Mouse (Mus musculus) urinary bladder, adult 2 months (tissue): ENCODE measurements at regions not wholly inside any gene's neighbourhood (a gene's known extent, or its start where the extent isn't known, plus 50 kb on each side); places are given as distances from the start of the nearest gene placed in this dataset.

Experiments
- DNase-seq: peaks from one replicate; pipeline ENCODE4 v3.0.0; 2022; ENCODE audit warnings: low spot score

DNA sequence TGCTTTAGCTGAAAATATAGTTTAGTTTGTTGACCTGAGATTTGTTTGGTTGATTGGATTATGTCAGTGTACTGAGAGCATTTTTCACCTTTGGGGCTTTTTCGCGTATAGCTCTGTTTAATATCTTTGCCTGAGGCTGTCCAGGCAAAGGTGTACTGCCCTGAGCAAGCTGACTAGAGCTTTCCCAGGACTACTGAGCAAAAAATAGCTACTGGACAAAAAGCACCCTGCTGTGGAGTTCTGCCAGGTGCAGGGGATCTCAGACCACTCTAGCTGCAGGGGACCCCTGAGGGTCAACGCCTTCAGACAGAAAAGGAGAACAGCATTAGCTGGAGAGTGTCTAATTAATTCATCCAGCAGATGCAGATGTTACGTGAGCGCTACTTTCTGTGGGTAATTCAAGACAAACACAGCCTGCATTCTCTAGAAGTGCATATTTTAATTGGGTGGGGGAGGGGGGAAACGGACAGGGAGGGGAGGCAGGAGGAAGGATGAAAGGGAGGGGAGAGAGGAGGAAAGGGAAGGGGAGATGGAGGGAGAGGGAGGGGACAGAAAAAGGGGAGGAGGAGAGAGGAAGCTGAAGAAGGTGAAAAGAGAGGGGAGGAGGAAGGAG is 61.7 kb downstream of the Thnsl1 start:
- no peak for DNase-seq

DNA sequence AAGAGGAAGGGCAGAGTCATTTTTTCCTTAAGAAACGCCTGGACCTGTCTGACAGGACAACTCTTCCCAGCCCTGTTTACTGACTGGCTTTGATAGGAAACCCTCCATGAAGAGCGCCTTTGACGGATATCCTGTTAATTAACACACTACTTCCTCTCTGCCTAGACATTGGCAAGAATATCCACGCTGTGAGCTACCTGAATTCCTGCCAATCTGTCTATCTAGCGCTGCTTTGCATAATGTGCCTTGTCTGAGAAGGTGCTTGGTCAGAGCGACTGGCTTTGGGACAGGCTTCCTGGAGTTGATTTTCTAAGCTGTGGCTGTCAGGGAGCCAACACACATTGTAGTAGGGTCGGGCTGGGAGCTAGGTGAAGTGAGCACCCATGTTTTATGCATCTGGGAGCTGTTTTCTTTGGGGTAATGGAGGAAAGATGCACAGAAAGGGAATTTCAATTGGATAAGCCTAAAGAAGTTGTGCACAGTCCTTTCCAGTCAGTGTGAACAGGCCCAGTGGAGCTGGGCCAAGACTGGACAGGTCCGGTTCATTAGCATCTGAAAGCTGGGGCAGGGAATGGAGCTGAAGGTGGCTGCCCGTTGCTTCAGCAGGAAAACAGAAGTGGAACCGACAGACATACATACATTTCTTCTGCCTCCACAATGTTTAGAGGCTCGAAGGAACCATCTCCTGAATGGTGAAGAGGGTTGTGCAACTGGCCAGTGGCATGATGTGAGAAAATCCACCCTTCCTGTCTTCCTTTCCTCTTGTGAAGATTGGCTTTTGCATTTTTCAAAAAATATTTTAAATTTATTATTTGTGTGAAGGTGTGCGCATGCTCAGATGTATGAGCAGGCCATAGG is 64.7 kb downstream of the Thnsl1 start:
- DNase-seq = no peak

DNA sequence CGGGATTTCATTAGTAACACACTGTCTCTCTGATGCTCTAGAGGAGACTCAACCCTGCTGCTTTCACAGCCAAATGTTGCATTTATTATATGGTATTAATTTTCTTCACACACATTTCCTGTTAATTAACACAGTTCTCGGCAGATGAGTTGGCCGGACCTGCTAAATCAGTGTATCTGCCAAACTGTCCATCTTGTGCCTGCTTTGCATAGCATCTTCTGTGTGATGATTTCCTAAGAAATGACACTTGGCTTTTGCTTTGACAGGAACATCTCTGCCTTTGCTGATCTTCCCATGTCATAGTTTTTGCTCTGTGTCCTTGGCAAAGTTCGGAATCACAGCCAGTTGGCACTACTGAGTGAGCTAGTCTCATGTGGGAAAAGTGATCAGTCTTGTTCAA is 67.9 kb downstream of the Thnsl1 start:
- DNase-seq = no peak

DNA sequence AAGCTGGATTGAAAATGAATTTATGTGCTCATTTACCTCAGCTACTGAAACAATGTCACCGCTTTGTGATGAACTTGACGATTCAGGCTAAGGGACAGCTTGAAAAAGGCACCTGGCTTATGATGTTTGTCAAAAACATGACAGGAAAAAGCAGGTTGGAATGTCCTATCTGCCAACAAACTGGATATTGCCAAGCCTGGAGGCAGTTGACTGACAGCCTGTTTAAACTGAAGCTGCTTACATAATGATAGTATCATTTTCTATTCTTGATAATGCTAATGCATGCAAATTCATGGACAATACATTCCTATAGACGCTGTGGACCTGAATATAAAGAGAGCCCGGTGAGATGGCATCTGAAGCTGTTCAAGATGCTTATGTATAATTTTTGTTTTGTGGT is 69.8 kb downstream of the Thnsl1 start:
- DNase-seq = no peak

DNA sequence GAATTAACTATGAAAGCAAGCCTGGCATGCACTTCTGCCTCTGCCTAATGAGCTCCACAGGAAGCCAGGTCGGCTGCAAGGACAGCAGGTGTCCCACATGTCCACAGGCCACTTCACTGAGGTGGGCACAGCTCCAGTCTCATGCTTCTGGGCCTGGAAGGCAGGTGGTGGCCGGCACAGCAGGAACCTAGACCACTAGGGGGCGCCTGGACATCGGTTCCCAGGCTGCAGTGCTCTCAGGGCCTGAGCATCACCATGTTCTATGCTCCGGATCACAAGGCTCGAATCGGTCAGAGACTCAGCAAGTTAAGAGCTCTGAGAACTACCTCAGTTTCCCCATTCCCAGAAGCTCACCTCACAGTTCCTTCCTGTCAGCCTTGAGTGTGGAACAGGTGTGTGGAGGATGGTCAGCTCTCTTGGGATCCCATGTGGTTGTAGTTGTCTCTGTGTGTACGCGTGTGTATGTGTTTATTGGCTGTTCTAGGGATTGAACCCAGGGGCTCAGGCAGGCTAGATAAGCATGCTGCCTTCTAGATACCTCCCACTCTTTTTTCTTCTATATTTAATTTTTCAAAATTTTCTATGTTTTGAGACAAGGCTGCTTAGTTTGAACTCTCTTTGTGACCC is 75.4 kb downstream of the Thnsl1 start:
- peak; percentile 33 for DNase-seq

DNA sequence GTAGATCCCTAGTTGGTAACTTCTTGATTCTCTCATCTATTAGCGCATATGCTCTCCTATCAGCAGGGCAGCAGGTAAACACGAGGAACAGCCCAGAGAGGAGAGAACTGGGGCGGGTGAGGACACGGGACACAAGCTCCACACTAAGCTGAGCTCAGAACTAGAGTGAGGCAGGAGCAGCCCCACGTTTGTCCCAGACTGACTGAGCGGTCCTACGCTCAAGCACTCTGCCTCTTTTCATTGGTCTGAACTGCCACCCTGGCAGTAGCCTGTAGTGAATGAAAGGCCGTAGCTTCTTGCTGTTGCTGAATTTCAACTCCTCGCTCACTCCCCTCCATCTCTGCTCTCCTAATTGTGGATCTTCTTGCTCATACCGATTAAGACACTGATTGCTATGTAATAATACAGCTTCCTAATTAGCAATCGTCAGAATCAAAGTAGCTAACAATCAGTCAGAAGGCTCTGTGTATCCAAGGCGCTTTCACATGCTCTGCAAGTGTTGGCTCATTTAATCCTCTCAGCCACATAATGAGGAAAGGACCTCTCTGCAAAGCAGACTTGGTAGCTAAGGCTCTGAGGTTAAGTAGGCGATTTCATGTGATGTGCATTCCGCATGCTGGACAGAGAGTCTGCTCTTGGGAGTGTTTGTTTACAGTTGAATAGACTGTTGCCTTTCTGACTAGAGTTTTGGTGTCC is 77.1 kb downstream of the Thnsl1 start:
- no peak for DNase-seq

DNA sequence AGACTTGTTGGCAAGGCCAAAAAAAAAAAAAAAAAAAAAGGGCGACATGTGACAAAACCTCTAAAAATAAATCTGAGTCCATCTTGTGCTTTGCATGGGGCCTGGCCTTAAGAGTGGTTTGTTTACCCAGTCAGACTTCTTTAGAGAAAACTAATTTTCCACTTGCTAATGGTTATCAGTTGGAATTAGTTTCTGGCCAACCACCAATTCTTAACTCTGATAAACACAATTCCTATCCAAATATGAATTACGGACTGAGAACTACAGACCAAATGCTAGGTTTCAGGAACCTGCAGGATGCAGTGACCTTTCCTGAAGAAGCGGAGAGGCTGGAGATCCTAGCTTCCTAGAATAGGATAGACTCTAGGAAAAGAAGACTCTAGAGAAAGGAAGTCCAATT is 79.4 kb downstream of the Thnsl1 start:
- no peak for DNase-seq

DNA sequence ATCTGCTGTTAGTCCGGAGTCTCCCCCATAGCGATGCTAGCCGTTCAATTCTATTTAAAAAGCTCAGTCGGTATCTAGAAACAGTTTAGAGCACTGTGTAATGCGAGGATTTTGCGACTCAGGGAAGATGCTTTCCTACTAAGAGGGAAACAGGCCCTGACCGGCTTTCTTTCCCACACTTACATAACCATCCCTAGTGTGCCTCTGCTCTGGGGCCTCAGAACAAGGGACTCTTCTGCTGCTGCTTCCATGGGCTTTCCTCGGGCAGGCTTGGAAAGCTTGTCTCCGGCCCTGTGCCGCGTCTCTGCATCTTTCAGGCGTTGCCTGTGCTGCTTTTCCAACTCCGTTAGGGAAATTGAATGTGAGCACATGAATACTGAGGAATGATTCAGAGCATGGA is 79.6 kb upstream of the Gpr158 start:
- DNase-seq = no peak

DNA sequence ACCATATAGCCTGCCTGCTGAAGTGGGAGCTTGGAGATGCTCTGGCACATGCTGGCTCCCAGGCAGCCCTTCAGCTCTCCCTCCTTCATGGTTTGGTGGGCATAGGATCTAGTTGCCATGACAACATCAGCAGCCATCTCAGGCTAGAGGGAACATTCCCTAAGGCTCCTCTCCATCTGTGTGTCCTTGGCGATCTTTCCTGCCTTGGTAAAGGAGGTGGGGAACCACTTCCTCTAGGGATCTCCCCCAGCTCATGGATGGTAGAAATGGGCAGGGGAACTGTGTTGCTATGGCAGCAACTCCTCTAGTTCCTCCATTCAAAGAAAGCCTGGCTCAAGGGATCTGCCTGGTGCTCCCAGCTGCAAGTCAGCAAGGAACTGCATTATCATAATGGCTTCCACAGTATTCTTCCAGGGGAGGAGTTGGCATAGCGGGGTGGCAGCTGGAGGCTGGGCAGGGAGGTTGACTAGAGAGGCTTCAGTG is 74.6 kb upstream of the Gpr158 start:
- DNase-seq = no peak

DNA sequence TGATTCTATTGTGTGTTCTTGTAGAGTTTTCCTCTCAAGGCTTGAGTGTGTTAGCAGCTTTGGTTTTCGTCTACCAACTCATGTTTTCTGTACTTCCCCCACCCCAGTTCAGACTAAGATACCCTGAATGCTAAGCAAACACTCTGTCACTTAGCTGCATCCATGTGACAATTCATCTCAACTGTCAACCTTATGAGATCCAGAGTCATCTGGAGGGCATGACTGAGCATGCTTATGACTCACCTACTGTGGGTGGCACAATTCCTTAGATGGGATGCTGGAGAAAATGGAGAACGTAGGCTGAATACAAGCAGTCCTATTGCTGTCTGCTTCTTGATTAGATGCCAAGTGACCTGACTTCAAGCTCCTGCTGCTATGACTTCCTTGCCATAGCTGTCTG is 73.3 kb upstream of the Gpr158 start:
- DNase-seq = no peak

DNA sequence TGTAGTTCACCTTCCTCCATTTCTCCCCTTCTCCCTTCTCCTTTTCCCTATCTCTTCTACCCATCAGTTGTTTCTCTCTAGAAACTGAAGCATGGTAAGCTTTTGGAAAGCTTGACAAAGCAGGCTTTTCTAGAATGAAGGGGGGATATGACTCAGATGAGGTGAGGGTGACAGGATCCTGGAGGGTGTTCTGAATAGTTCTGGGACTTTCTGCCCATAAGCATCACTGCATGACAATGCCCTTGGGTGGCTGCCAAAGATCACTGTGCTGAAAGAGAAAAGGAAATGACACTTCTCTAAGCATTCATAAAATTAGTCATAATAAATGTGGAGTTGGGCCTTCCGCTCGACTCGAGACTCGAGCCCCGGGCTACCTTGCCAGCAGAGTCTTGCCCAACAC is 67.7 kb upstream of the Gpr158 start:
- DNase-seq = no peak
